ENCODE assay signal across 23 mouse cellular contexts in genomic region chr2:5630710-5631109, GRCm38 (mm10).
"Had no signal": no experiment of that assay in that cellular context is flagged by ENCODE, and none has a peak within 500 bp of the region (broad histone marks: within the 10 kb centered on the region; RNA-seq: fewer than 3 reads in every experiment).

No protein-coding gene starts in this region.

- DNase-seq: gastrocnemius, adult 2 months; gastrocnemius, postnatal 10 days; gastrocnemius, postnatal 25 days; heart, adult 18-20 months; heart, postnatal 10 days; kidney, adult 11 months; kidney, adult 2 months; kidney, adult 9 months; kidney, postnatal 14 days; kidney, postnatal 36 days; layer of hippocampus, adult 9-11 months; layer of hippocampus, postnatal 36 days; left cerebral cortex, postnatal 4 days; liver; liver, embryonic 13.5 days had no signal

- H3K27me3 ChIP-seq: heart, embryonic 12.5 days; hindbrain, embryonic 13.5 days; hindbrain, embryonic 15.5 days; kidney, embryonic 15.5 days; limb, embryonic 12.5 days; liver, embryonic 13.5 days had no signal

- H3K36me3 ChIP-seq: heart, embryonic 10.5 days; heart, embryonic 12.5 days; hindbrain, embryonic 13.5 days; hindbrain, embryonic 15.5 days; kidney, embryonic 15.5 days; limb, embryonic 12.5 days; liver, embryonic 13.5 days had no signal

- H3K4me3 ChIP-seq: gastrocnemius, adult 2 months; heart, embryonic 10.5 days; heart, embryonic 12.5 days; hindbrain, embryonic 13.5 days; hindbrain, embryonic 15.5 days; kidney, embryonic 15.5 days; limb, embryonic 12.5 days; liver, embryonic 13.5 days had no signal

- H3K4me1 ChIP-seq: heart, embryonic 10.5 days; heart, embryonic 12.5 days; hindbrain, embryonic 13.5 days; hindbrain, embryonic 15.5 days; limb, embryonic 12.5 days had no signal

- H3K9me3 ChIP-seq: heart, embryonic 10.5 days; hindbrain, embryonic 13.5 days; hindbrain, embryonic 15.5 days; kidney, embryonic 15.5 days; limb, embryonic 12.5 days; liver, embryonic 13.5 days had no signal

- H3K27ac ChIP-seq: gastrocnemius, adult 2 months; heart, embryonic 10.5 days; hindbrain, embryonic 13.5 days; hindbrain, embryonic 15.5 days; hindbrain, postnatal 0 days; kidney, embryonic 15.5 days; kidney, postnatal 0 days; limb, embryonic 12.5 days; liver, embryonic 13.5 days had no signal
